Mouse (Mus musculus): ENCODE measurements around the gene Rbm8a. TPM values are rescaled to one million over a fixed set of nuclear protein-coding genes. Genes with fewer than 3 reads are reported as not detected.

Rbm8a gene
- polyA plus RNA-seq (2017; shearing (Covaris generic)), result 150 TPM

DNA sequence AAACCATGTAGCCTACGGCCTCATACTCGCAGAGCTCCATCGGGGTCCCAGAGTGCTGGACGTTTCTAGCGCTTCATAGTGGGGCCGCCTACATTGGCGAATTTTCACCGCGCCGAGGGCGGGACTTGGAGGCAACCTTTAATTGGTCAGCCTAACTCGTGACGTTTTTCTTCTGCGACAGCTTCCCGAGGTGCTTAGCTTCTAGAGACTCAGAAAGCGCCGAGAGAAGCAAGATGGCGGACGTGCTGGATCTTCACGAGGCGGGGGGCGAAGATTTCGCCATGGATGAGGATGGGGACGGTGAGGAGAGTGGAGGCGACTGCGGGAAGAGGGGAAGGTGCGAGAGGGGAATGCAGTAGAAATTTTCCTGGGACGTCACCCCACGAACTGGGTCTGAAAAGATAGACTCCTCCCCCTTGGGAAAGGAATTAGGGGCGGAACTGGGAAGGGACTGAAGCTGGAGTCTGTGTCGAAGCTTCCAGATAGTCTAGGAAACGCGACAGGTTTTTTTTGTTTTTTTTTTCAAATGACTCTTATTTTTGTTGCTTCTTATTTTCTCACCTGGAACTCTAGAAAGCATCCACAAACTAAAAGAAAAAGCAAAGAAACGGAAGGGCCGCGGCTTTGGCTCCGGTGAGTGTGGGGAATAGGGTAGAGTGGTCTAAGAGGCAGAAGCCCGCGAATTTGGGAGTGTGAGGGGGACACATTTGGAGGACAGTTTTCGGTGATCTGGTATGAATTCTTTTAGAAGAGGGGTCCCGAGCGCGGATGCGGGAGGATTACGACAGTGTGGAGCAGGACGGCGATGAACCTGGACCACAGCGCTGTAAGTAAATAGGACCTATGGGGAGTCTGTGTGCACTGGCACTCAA is at the start of gene Rbm8a:
TSS of gene Rbm8a (plus strand) at position 205 of the 872 bp plus-strand sequence.

DNA sequence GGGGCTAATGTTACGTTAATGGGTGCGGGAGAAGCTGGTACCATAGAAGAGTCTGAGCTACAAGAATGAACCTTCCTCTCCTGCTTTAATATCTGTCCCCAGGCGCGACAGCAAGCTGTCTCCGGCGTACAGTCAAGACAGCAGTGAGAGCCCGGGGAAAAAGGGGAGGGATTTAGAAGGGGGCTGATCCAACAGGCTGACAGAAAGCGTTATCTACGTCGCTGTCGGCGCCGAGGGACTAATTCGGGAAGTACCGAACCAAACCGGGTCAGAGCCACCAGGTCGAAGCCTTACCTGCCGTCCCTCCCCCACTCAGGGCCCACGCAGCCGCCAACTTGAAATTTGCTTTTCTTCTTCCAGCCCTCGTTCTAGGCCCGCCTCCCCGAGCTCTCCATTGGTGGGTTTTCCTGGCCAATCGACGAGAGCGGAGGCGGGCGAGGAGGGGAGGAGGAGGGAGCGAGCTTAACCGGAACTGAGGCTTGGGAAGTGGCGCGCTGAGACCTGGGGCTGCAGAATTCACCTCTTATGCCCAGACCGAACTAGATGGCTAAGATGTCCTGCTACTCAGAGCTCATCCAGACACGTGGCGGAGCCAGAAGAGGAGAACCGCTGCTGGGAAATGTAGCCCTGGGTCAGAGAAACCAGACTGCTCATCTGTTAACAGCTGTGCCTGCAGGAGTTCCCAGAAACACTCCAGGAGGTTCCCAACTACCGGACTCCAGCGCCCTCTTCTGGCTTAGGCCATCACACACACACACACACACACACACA is 35.8 kb upstream of the Rbm8a start, which contains the start of gene Polr3gl:
TSS of gene Polr3gl (minus strand) at position 392 of the 771 bp plus-strand sequence.

DNA sequence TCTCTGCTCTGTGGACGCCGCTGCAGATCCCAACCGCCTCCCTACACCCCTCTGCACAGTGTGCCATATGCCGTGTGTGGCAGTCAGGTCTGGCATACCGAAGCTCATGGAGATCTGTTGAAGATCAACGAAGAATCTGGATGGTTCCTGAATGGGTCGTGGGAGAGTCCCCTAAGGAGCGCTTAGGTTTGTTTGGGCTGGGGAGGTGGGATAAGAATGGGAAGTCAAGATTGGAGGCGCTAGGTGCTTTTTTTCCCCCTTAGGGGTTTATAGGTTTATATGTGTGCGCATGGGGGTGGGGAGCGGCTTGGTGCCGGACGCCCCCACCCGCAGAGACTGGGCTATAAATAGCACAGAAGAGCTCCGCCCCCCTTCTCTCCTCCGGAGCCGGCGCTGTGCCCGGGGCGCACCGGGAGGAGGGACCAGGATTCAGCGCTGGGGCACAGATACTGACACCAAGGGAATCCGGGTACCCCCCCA is 33.5 kb upstream of the Rbm8a start, which contains the start of gene Ankrd34a:
TSS of gene Ankrd34a (plus strand) at position 409 of the 480 bp plus-strand sequence.

DNA sequence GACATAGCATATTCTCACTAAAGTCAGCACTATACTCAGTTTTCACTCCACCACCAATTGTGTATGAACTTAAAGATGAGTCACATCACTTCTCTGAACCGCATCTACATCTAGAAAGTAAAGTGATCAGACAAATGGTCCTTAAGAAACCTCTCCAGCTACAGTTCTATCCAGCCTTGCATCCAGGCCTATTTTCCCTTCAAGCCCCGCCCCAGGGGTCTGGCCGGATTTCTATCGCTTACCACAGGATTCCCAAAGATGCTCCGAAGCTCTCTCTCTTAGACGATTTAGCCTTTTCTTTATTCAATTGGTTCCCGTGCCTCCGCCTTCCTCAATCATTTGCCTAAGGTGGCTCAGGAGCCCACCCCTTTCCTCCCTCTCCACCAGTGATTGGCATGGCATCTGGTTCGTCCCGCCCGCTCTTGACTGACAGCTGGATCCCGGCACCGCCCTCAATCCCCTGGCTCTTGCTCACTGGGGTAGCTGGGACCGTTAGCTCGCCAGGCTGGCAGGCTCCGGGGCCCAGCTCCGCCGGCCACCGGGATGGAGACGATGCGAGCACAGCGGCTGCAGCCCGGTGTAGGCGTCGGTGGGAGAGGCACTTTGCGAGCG is 29.0 kb upstream of the Rbm8a start, which contains the start of gene Lix1l:
TSS of gene Lix1l (plus strand) at position 511 of the 612 bp plus-strand sequence.

DNA sequence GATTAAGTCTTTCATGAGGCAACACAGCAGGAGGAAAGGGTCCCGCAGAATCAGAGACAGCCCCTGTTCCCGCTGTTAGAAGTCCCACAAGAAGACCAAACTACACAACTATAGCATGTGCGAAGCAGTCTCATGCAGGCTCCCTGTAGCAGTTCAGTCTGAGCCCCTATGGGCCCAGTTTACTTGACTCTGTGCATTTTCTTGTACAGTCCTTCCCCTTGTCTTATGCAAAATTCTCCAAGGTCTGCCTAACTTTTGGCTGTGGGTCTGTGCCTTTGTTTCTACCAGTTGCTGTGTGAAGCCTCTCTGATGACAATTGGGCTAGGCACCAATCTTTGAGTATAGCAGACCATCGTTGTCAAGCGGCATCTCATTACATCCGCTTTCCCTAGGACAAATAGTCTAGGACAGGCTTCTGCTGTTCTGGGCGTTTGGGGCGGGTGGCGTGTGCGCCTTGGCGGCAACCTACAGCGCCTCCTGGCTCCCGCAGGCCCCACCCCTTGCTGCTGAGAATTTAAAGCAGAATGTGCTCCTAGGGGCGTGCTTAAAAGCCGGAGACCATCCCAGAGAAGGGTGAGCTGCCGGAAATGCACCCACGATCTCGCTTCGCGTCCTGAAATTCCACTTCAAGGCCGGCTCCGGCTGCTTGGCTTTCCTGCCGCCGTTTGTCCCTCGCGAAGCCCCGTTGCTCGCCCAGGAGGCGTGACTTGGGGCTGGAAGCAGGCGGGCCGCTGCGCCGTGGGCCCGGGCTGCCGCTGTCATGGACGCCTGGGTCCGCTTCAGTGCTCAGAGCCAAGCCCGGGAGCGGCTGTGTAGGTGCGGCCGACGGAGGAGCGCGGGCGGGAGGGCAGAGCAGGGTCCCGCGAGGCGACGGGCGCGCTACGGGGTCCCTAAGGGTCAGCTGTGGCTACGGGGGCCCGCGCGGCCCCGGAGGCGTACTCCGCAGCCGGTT is 5.5 kb downstream of the Rbm8a start, which contains the start of the genes Pex11b and Gm42957:
TSS of gene Pex11b (plus strand) at position 449 of the 952 bp plus-strand sequence.
TSS of gene Gm42957 (plus strand) at position 547 of the 952 bp plus-strand sequence.

DNA sequence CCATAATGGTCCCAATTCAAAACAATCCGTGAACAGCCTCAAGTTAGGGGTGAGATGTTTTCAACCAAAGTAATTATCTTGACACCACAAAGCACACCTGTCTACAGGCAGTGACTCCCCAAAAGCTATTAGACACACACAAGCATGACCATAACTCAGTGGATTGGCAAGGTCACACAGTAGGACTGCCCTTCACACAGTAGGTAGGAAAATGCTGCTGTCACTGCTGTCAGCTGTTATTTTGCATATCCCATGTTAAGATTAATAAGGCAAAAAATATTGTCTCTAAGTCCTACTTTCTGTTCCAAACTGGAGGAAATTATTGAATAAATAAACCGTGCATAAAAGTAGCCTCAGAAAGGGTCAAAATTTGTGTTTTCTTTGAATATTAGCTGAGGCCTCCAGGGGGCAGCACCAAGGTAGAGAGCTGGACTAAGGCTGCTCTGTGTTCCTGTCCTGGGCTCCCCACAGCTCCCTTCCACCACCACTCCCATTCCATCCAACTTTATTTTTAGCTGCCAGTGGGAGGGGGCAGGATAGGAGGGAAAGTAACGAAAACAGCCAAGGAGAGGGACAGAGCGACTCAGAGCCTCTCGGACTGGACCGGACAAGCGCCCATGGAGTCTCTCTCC is 15.4 kb downstream of the Rbm8a start, which contains the start of gene Itga10:
TSS of gene Itga10 (plus strand) at position 567 of the 632 bp plus-strand sequence.

DNA sequence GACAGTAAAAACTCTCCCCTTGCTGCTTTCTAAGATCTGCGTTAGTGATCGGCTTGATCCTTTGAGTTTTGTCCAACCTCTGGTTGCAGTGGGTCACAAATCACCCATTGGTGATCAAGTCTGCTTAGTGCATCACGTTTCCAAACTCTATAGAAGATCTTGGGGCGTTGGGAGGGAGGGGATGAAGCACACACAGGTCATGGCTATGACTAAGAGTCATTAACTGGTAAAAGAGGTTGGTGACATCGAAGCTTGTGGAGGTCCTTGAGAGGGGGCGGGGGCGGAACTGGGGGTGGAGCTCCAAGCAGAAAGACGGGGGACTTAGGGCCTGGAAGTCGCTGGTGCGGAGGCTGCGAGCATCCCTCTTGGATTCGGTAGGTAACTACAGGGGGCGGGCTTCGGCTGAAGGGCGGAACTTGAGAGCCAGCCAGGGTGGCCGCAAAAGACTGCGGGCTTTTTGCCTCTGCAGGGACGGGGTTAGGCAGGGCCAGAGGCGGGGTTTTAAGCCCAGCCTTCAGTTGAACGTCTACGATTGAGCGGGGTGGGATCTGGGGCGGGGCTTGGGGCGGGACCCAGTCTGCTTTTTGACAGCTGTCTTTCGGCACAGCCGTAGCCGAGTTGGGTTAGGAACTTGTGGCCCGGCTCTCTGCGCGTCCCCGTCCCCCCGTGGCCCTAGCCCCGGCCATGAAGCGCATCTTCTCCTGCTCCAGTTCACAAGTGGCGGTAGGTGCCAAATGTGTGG is 40.2 kb downstream of the Rbm8a start, which contains the start of gene Ankrd35:
TSS of gene Ankrd35 (plus strand) at position 405 of the 742 bp plus-strand sequence.

Other genes with a start within 250 kb of the Rbm8a start
- gene BC107364, start 177.6 kb upstream of the Rbm8a start, polyA plus RNA-seq (2017; shearing (Covaris generic)), result not detected
- gene Hfe2, start 104.8 kb upstream of the Rbm8a start, polyA plus RNA-seq (2017; shearing (Covaris generic)), result not detected
- 837 TPM for gene Txnip, start 72.0 kb upstream of the Rbm8a start, polyA plus RNA-seq (2017; shearing (Covaris generic))
- gene Gm16253, start 52.9 kb upstream of the Rbm8a start, polyA plus RNA-seq (2017; shearing (Covaris generic)), result not detected
- 23.8 TPM for gene Polr3gl, start 35.8 kb upstream of the Rbm8a start, polyA plus RNA-seq (2017; shearing (Covaris generic))
- not detected for gene Ankrd34a, start 33.3 kb upstream of the Rbm8a start, polyA plus RNA-seq (2017; shearing (Covaris generic))
- not detected for gene Lix1l, start 28.8 kb upstream of the Rbm8a start, polyA plus RNA-seq (2017; shearing (Covaris generic))
- gene Pex11b, start 5.4 kb downstream of the Rbm8a start, polyA plus RNA-seq (2017; shearing (Covaris generic)), result 31.2 TPM
- gene Gm42957, start 5.5 kb downstream of the Rbm8a start, polyA plus RNA-seq (2017; shearing (Covaris generic)), result 0.14 TPM
- 0.29 TPM for gene Itga10, start 15.7 kb downstream of the Rbm8a start, polyA plus RNA-seq (2017; shearing (Covaris generic))
- not detected for gene Ankrd35, start 40.2 kb downstream of the Rbm8a start, polyA plus RNA-seq (2017; shearing (Covaris generic))
- gene Pias3, start 66.5 kb downstream of the Rbm8a start, polyA plus RNA-seq (2017; shearing (Covaris generic)), result 8.3 TPM
- gene Nudt17, start 78.6 kb downstream of the Rbm8a start, polyA plus RNA-seq (2017; shearing (Covaris generic)), result 0.53 TPM
- gene Polr3c, start 97.7 kb downstream of the Rbm8a start, polyA plus RNA-seq (2017; shearing (Covaris generic)), result 63.3 TPM
- gene Rnf115, start 97.7 kb downstream of the Rbm8a start, polyA plus RNA-seq (2017; shearing (Covaris generic)), result 111 TPM
- gene Pdzk1, start 199.4 kb downstream of the Rbm8a start, polyA plus RNA-seq (2017; shearing (Covaris generic)), result not detected
- gene Cd160, start 199.4 kb downstream of the Rbm8a start, polyA plus RNA-seq (2017; shearing (Covaris generic)), result 3.5 TPM